Mouse (Mus musculus): ENCODE measurements around the gene Bet1l.

GRCm38 (mm10) chr7:140857550-140858505, at the start of gene Bet1l:
- TF ChIP-seq CTCF (IDR thresholded peaks at IDR 0.05; ENCODE audit: control insufficient read depth, insufficient read depth, insufficient read length) (no peak), MYOD1 (IDR thresholded peaks at IDR 0.05; ENCODE audit: control insufficient read depth, insufficient read length, low read depth) (no peak), MYOG (IDR thresholded peaks at IDR 0.05; ENCODE audit: control insufficient read depth, extremely low read depth, insufficient read length) (no peak), USF1 (IDR thresholded peaks at IDR 0.05; ENCODE audit: low read depth) (no peak), FOSL1 (IDR thresholded peaks at IDR 0.05; ENCODE audit: insufficient read depth, low read length, poor library complexity, severe bottlenecking) (no peak), MAX (IDR thresholded peaks at IDR 0.05) (no peak), CEBPB (IDR thresholded peaks at IDR 0.05; ENCODE audit: low read depth) (no peak)

Measured in C2C12 (cell line).